Mouse (Mus musculus) neural tube, embryonic 11.5 days (tissue): Measurements from ENCODE around the gene Desi1. TPM values are rescaled to one million over a fixed set of nuclear protein-coding genes. Genes with fewer than 3 reads are reported as not detected.
"Not testable (repeated sequence)": the region's sequence is repeated elsewhere in the genome, so short reads cannot be mapped to it uniquely, and the experiment has no call there.

Source experiments
- ATAC-seq: fragments of 200-750 bp; cut with Nextera tagmentation; 2 replicates; pipeline ENCODE4 v1.8.0; 2017; ENCODE audit warnings: moderate number of reproducible peaks, mild to moderate bottlenecking, moderate TSS enrichment, moderate library complexity; ENCODE audit not compliant: insufficient read depth, low FRiP score, low TSS enrichment
- DNase-seq: peaks from one replicate; pipeline ENCODE4 v3.0.0-alpha.2; 2015; ENCODE audit warnings: low spot score
- H3K27ac ChIP-seq: fragments of 300-500 bp; sonication (generic); 2 replicates; pipeline ENCODE4 v1.5.1; 2014; ENCODE audit warnings: low read depth, mild to moderate bottlenecking, low read length
- H3K27me3 ChIP-seq: fragments of 300-500 bp; sonication (generic); 2 replicates; pipeline ENCODE4 v1.6.1; 2014; ENCODE audit warnings: mild to moderate bottlenecking, low read length, mixed read lengths; ENCODE audit not compliant: control insufficient read depth, insufficient read depth
- H3K36me3 ChIP-seq: fragments of 300-500 bp; sonication (generic); 2 replicates; pipeline ENCODE4 v1.6.1; 2014; ENCODE audit warnings: mild to moderate bottlenecking, low read length, moderate library complexity, mixed read lengths; ENCODE audit not compliant: control insufficient read depth, insufficient read depth
- H3K4me1 ChIP-seq: fragments of 300-500 bp; sonication (generic); 2 replicates; pipeline ENCODE4 v1.6.1; 2014; ENCODE audit warnings: low read length, mixed read lengths; ENCODE audit not compliant: control insufficient read depth, insufficient read depth
- H3K4me2 ChIP-seq: fragments of 300-500 bp; sonication (generic); 2 replicates; pipeline ENCODE4 v1.6.1; 2014; ENCODE audit warnings: low read depth, mild to moderate bottlenecking, moderate library complexity
- H3K4me3 ChIP-seq: fragments of 300-500 bp; sonication (generic); 2 replicates; pipeline ENCODE4 v1.5.1; 2014; ENCODE audit warnings: low read depth, low read length
- H3K9ac ChIP-seq: fragments of 300-500 bp; sonication (generic); 2 replicates; pipeline ENCODE4 v1.6.1; 2014; ENCODE audit warnings: mild to moderate bottlenecking, low read length
- H3K9me3 ChIP-seq: fragments of 300-500 bp; sonication (generic); 2 replicates; pipeline ENCODE4 v1.6.1; 2016; ENCODE audit warnings: low read length; ENCODE audit not compliant: control insufficient read depth
- WGBS: fragments of 180-500 bp; shearing (Covaris S2); extraction: QIAGEN DNeasy Blood & Tissue Kit; methylation state at CpG from one replicate; pipeline ENCODE4 v1.1.7; 2014; 5-methylcytosine and 5-hydroxymethylcytosine counted together
- polyA plus RNA-seq: library from polyadenylated mRNA; unstranded; fragments of >200 nt; fragmentation: Nextera tagmentation; extraction: Ambion mirVana; gene quantifications from 2 replicates; pipeline ENCODE4 v1.2.1, GENCODE M21; 2014

Desi1 gene
- polyA plus RNA-seq, 1 experiment from 2014 or later: 45.9 TPM

DNA sequence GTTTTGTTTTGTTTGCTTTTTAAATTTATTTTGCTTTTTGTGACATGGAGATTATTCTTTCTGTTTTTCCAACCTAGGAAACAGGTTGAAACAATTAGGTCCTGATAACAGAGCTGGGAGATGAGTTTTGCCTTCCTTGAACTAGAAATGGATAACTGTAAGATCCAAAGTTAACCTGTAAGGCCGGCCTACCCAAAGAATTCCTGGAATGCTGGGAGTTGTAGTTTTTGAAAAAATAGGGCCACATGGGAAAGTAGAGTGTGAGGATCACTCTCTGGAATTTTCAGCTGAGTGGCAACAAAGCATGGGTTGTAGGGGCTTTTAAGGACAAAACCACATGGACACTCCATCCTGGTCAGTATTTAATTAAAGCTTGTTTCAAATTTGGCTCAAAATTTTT is 51.5 kb downstream of the Desi1 start:
- ATAC-seq: no peak
- Histone ChIP-seq H3K27me3 (no peaks in the 10 kb centered on the region), H3K4me2 (no peak overlapping the region), H3K36me3 (no peaks in the 10 kb centered on the region), H3K9me3 (no peaks in the 10 kb centered on the region), H3K4me1 (no peaks in the 10 kb centered on the region), H3K27ac (no peak overlapping the region), H3K4me3 (no peak overlapping the region), H3K9ac (no peak overlapping the region)
- WGBS: 52% methylated on average over 1 of the region's 1 CpGs
- no peak for DNase-seq

DNA sequence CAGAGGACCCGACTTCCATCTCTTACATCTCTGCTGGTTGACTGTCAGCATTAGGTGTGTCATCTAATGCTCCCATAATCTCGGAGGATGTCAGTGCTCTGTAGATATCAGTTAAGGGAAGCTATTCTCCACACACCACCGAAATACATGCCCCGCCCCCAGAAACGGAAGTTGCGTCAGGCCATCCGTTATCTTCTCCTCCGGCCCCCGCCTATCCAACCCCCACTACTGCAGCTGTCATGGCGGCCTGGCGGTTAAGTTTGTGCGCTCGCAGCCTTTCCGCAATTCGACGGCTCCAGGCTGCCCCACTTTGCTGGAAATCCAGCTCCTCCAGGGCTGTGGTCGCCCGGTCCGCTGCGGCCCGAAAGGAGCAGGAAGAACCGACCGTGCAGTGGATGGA is 53.3 kb downstream of the Desi1 start, which contains the start of gene 1700029P11Rik:
1700029P11Rik (plus strand) TSS at position 220 of the 400 bp plus-strand sequence.
- no peak within 1 kb of the TSS for H3K4me2 ChIP-seq
- no peak within 1 kb of the TSS for H3K27ac ChIP-seq
- H3K9ac ChIP-seq: no peak within 1 kb of the TSS
- no peaks in the 10 kb centered on the region for H3K4me1 ChIP-seq
- no peak for ATAC-seq
- no peak for DNase-seq
- no peaks in the 10 kb centered on the region for H3K36me3 ChIP-seq
- no peaks in the 10 kb centered on the region for H3K9me3 ChIP-seq
- no peaks in the 10 kb centered on the region for H3K27me3 ChIP-seq
- no peak within 1 kb of the TSS for H3K4me3 ChIP-seq
- 95% methylated on average over 23 of the region's 23 CpGs for WGBS

DNA sequence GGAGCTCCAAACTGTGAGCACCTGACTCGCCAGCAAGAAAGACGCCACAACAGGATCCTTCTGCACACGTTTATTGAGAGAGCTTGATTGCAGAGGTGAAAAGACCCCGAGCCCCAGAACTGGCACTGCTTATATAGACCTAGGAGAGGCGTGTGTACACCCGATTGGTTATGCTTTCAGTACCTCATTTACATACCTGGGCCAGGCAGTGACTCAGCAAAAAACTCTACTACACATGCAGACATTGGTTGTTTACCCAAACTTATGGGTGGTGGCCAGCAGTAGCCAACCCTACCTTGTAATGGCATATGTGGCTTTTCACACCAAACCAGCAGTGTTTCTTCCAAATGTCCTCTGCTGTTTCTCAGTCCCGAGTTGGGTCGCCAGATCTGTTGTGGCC is 58.5 kb downstream of the Desi1 start:
- not testable (repeated sequence) for H3K27ac ChIP-seq, ATAC-seq, H3K9ac ChIP-seq, H3K4me3 ChIP-seq, H3K4me1 ChIP-seq, H3K36me3 ChIP-seq, DNase-seq, H3K9me3 ChIP-seq, H3K4me2 ChIP-seq, H3K27me3 ChIP-seq
- 93% methylated on average over 8 of the region's 8 CpGs for WGBS

DNA sequence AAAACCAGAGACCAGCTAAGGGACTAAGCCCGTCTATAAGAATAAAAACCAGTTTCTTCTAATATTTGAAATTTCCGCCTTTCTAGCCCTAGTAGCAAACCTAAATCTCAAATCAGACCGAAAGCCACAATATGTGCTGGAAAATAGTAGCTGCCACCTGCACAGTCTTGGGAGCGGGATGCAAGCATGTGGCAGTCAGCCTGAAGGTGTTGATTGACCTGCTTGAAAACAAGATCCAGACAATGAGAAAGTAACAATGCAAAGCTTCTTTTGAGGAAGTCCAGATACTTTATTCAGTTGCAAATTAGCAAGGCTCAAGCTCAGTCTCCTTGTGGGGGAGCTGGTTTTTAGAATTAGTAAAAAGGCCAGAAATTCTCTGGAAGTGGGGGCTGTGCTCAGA is 63.2 kb downstream of the Desi1 start:
- H3K4me2 ChIP-seq, H3K4me3 ChIP-seq, H3K36me3 ChIP-seq, ATAC-seq, H3K9me3 ChIP-seq, H3K9ac ChIP-seq, H3K4me1 ChIP-seq, DNase-seq, H3K27ac ChIP-seq, H3K27me3 ChIP-seq: not testable (repeated sequence)
- WGBS: 91% methylated on average over 4 of the region's 4 CpGs

DNA sequence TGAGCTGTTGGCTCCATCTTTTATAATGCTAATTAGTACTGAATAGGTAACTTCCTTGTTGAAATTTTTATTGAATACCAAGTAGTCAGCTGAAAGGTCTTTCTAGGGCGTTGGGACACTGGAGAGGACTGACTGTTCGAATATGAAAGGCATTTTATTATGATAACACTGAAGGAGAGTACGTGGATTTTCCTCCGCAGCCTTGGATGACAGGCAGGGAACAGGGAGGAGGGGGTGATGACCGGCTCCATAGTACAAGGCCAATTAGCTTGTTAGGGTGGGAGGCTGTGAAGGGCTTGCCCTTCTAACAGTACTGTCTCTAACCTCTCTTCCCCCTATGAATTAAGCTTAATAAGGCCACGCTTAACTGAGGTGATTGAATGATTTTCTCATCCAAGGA is 64.0 kb downstream of the Desi1 start:
- H3K27ac ChIP-seq, H3K4me2 ChIP-seq, H3K4me1 ChIP-seq, H3K9me3 ChIP-seq, DNase-seq, ATAC-seq, H3K36me3 ChIP-seq, H3K27me3 ChIP-seq, H3K9ac ChIP-seq, H3K4me3 ChIP-seq: not testable (repeated sequence)
- 74% methylated on average over 6 of the region's 6 CpGs for WGBS

DNA sequence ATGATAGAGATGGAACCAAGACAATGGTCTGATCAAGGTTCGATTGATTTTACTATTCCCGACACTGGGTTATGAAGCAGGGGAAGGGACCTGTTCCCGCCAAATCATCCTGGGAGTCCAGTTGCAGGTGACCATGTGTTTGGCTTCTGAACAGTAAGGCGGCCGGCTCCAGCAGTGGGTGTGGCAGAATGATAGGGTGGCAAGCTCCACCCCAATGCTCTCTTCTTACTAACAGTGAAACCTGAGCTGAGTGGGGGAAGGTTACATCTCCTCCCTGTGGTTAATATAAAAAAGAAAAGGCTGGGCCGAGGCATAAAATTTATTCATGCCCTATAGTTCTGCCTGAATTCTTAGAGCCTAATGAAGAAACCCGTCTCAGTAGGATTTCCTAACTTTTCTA is 64.5 kb downstream of the Desi1 start:
- ATAC-seq (no peak), DNase-seq (no peak)
- Histone ChIP-seq H3K27me3 (no peaks in the 10 kb centered on the region), H3K27ac (no peak overlapping the region), H3K4me3 (no peak overlapping the region), H3K4me1 (no peaks in the 10 kb centered on the region), H3K9me3 (no peaks in the 10 kb centered on the region), H3K9ac (no peak overlapping the region), H3K4me2 (no peak overlapping the region), H3K36me3 (no peaks in the 10 kb centered on the region)
- WGBS: 76% methylated on average over 7 of the region's 7 CpGs

DNA sequence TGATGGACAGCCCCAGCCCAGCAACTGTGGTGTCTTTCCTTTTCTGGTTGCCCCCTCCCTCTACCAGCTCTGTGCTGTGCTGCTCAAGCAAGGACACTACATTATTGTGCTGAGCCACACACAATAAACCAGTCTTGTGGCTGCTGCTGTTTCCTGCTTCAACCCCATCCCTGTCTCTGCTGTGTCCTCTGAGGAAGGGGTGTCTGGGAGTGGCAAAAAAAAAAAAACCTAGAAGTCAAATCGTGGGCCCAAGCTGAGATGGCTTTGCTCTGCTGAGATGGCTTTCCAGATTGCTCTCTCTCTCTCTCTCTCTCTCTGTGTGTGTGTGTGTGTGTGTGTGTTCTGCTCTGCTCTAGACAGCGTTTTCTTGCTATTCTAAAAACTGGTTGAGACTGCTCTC is 65.2 kb downstream of the Desi1 start:
- ATAC-seq: no peak
- Histone ChIP-seq H3K4me3 (no peak overlapping the region), H3K27ac (no peak overlapping the region), H3K4me2 (no peak overlapping the region), H3K9ac (no peak overlapping the region), H3K9me3 (no peaks in the 10 kb centered on the region), H3K4me1 (no peaks in the 10 kb centered on the region), H3K27me3 (no peaks in the 10 kb centered on the region), H3K36me3 (no peaks in the 10 kb centered on the region)
- DNase-seq: no peak
- 62% methylated on average over 2 of the region's 2 CpGs for WGBS

DNA sequence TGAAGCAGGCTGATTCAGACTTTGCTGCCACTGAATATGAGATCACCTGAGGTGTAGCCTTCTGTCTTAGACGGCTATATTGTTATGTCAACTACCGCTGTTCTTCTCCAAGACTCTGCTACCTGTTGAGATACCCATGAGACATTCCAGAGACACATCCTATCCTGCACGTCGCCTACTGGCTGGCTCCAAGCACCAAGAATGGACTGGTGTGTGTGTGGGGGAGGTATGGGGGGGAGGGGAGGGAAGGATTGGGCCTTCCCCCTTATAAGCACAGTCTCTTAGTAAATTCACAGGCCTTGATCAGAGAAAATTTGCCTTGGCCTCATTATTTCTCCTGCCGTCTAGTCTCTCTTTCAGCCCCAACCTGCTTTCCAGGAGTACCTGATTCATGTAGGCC is 65.8 kb downstream of the Desi1 start:
- Histone ChIP-seq H3K27me3 (no peaks in the 10 kb centered on the region), H3K4me2 (no peak overlapping the region), H3K9ac (no peak overlapping the region), H3K9me3 (no peaks in the 10 kb centered on the region), H3K27ac (no peak overlapping the region), H3K4me3 (no peak overlapping the region), H3K4me1 (no peaks in the 10 kb centered on the region), H3K36me3 (no peaks in the 10 kb centered on the region)
- DNase-seq (no peak), ATAC-seq (no peak)
- WGBS: 90% methylated on average over 5 of the region's 5 CpGs

DNA sequence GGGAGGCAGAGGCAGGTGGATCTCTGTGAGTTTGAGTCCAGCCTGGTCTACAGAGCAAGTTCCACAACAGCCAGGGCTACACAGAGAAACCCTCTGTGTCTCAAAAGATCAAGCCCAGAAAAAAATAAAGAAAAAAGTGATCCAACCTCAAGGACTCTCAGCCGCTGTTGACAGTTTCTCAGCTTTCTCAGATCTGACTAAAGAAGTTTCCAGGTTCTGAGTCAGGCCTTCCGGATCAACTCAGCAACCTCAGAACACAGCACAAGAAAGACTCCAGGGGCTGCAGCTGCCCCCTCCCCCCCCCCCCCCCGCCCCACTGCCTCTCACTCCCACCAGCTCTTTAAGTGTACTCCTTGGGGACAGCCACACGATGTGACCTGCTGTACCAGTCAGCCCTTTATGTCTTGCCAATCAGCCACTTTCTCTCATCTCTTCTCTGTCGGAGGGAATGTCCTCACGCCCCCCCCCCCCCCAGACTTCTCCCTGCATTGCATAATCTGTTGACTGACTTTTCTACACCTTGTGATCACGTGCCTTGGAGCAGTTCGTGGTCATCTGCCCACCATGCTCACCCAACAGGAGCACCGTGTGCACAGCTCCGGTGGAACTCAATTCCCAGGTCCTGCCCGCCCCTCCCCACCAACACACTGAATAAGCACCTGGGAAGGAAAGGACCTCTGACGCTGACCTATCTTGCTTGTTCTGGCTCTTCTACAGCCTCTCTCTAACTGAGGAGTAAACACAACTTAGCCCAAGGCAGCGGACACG is 67.4 kb downstream of the Desi1 start:
- no peak overlapping the region for H3K27ac ChIP-seq
- no peak for ATAC-seq
- WGBS: 90% methylated on average over 11 of the region's 14 CpGs

More for the DNA sequence above, 67.4 kb downstream of the Desi1 start:
- no peak for DNase-seq
- Histone ChIP-seq H3K4me2 (no peak overlapping the region), H3K9ac (no peak overlapping the region), H3K9me3 (no peaks in the 10 kb centered on the region), H3K4me1 (no peaks in the 10 kb centered on the region; the same call in 1 of the 2 replicates), H3K27me3 (no peaks in the 10 kb centered on the region), H3K36me3 (no peaks in the 10 kb centered on the region; the same call in 1 of the 2 replicates), H3K4me3 (no peak overlapping the region)
